Mouse (Mus musculus): Measurements from ENCODE around the gene Iqcf3. TPM values are rescaled to one million over a fixed set of nuclear protein-coding genes. Genes with fewer than 3 reads are reported as not detected.
"Not testable (repeated sequence)": the region's sequence is repeated elsewhere in the genome, so short reads cannot be mapped to it uniquely, and the experiment has no call there.

The Iqcf3 gene
- polyA plus RNA-seq, 1 experiment from 2014 or later: not detected

DNA sequence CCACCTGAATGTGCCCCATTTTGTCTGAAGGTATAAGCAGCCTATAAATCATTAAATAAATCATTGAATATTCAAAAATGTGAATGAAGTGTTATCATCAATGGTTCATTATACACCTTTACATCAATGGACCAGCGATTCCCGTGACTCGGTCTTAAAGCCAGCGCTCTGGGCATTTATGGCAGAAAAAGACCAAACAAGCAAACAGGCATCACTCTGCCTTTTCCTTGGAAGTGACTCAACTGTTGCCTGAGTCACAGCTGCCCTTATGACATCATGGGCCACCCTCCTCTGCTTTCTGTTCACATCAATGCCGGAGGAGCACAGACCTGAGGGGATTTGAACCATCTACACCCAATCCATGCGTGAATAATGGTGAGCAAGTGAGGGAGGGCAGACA is 61.8 kb downstream of the Iqcf3 start, which contains the start of gene Iqcf1:
Iqcf1 (plus strand) TSS at position 301 of the 400 bp plus-strand sequence.
- H3K4me2 ChIP-seq: no peak within 1 kb of the TSS

GRCm38 (mm10) chr9:106487602-106488001 is 73.8 kb downstream of the Iqcf3 start:
- WGBS (ENCODE audit: insufficient replicate concordance): 77% methylated on average over 6 of the region's 6 CpGs
- not testable (repeated sequence) for H3K27me3 ChIP-seq (ENCODE audit: control insufficient read depth, insufficient read depth, low read length); H3K9me3 ChIP-seq (replicated peaks; ENCODE audit: control insufficient read depth, low read length); H3K4me3 ChIP-seq (ENCODE audit: low read depth, low read length); H3K4me2 ChIP-seq; H3K27ac ChIP-seq (ENCODE audit: low read depth, low read length); H3K4me1 ChIP-seq (ENCODE audit: control insufficient read depth, insufficient read depth, low read length); ATAC-seq (replicated peaks; ENCODE audit: insufficient number of reproducible peaks, low FRiP score, low TSS enrichment); H3K9ac ChIP-seq (ENCODE audit: low read depth, low read length)
- H3K36me3 ChIP-seq (ENCODE audit: control insufficient read depth, insufficient read depth, low read length): peaks cover 21% of the 10 kb centered on the region

More for the DNA sequence above, 61.8 kb downstream of the Iqcf3 start, which contains the start of gene Iqcf1:
- no peaks in the 10 kb centered on the region for H3K4me1 ChIP-seq (ENCODE audit: control insufficient read depth, insufficient read depth, low read length)
- H3K9me3 ChIP-seq (replicated peaks; ENCODE audit: control insufficient read depth, low read length): no peaks in the 10 kb centered on the region
- no peak within 1 kb of the TSS for H3K4me3 ChIP-seq (ENCODE audit: low read depth, low read length)
- H3K27ac ChIP-seq (ENCODE audit: low read depth, low read length): no peak within 1 kb of the TSS
- 82% methylated on average over 6 of the region's 6 CpGs for WGBS (ENCODE audit: insufficient replicate concordance)
- H3K27me3 ChIP-seq (ENCODE audit: control insufficient read depth, insufficient read depth, low read length): peaks cover 3% of the 10 kb centered on the region; the same call in 1 of the 2 replicates
- no peak for ATAC-seq (replicated peaks; ENCODE audit: insufficient number of reproducible peaks, low FRiP score, low TSS enrichment)
- no peaks in the 10 kb centered on the region for H3K36me3 ChIP-seq (ENCODE audit: control insufficient read depth, insufficient read depth, low read length)
- no peak within 1 kb of the TSS for H3K9ac ChIP-seq (ENCODE audit: low read depth, low read length)

DNA sequence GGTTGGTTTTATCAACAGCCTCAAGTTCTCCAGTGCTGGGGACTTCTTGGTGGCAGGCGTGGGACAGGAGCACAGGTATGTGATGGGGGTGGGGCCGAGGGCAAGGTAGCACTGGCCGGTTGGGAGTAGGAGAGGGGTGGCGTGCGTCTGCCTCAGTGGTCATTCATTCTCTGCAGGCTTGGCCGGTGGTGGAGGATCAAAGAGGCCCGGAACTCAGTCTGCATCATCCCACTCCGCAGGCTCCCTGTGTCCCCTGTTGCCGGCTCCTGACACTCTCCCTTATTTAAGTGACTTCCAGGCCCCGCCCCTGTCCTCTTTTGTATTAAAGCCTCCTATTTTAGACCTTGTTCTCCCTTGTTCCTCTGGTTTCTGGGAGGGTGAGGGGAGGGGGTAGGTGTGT is 76.4 kb downstream of the Iqcf3 start:
- H3K4me3 ChIP-seq (ENCODE audit: low read depth, low read length): no peak overlapping the region
- H3K27ac ChIP-seq (ENCODE audit: low read depth, low read length): no peak overlapping the region
- H3K36me3 ChIP-seq (ENCODE audit: control insufficient read depth, insufficient read depth, low read length): peaks cover 21% of the 10 kb centered on the region
- no peaks in the 10 kb centered on the region for H3K27me3 ChIP-seq (ENCODE audit: control insufficient read depth, insufficient read depth, low read length)
- WGBS (ENCODE audit: insufficient replicate concordance): 79% methylated on average over 10 of the region's 10 CpGs
- no peak overlapping the region for H3K4me2 ChIP-seq
- no peaks in the 10 kb centered on the region for H3K4me1 ChIP-seq (ENCODE audit: control insufficient read depth, insufficient read depth, low read length)
- H3K9ac ChIP-seq (ENCODE audit: low read depth, low read length): no peak overlapping the region
- H3K9me3 ChIP-seq (replicated peaks; ENCODE audit: control insufficient read depth, low read length): no peaks in the 10 kb centered on the region
- no peak for ATAC-seq (replicated peaks; ENCODE audit: insufficient number of reproducible peaks, low FRiP score, low TSS enrichment)

DNA sequence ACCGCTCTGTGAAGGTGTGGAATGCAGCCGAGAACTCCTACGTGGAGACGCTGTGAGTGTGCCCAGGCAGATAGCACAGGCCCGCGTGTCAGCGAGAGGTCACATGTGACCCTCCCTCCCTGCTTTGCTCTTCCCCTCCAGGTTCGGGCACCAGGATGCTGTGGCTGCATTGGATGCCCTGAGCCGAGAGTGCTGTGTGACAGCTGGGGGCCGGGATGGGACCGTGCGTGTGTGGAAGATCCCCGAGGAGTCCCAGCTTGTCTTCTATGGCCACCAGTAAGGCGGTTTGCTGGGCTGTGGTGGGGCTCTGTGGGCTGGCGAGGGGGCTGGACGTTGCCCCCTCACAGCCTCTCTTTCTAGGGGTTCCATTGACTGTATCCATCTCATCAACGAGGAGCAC is 77.8 kb downstream of the Iqcf3 start:
- Histone ChIP-seq H3K27me3 (ENCODE audit: control insufficient read depth, insufficient read depth, low read length) (no peaks in the 10 kb centered on the region), H3K27ac (ENCODE audit: low read depth, low read length) (no peak overlapping the region), H3K9me3 (replicated peaks; ENCODE audit: control insufficient read depth, low read length) (no peaks in the 10 kb centered on the region), H3K36me3 (ENCODE audit: control insufficient read depth, insufficient read depth, low read length) (peaks cover 21% of the 10 kb centered on the region), H3K4me2 (no peak overlapping the region), H3K4me1 (ENCODE audit: control insufficient read depth, insufficient read depth, low read length) (no peaks in the 10 kb centered on the region), H3K9ac (ENCODE audit: low read depth, low read length) (no peak overlapping the region), H3K4me3 (ENCODE audit: low read depth, low read length) (no peak overlapping the region)
- 88% methylated on average over 17 of the region's 17 CpGs for WGBS (ENCODE audit: insufficient replicate concordance)
- ATAC-seq (replicated peaks; ENCODE audit: insufficient number of reproducible peaks, low FRiP score, low TSS enrichment): no peak

DNA sequence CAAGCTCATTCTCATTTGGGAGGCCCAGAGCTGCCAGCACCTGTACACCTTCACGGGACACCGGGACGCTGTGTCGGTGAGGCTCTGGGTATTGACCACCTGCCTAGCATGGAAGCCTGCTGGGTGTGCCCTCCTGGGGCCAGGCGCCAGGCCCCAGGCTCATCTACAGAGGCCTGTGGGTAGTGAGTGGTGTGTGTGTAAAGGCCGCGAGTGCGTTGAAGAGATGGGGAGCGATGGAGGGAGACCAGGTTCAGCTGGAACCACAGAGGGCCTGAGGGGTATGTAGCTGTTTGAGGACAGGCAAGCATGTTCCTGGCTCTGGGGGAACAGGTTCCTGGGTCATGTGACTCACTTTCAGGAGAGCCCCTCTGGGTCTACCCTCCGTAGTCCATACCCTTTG is 78.3 kb downstream of the Iqcf3 start:
- ATAC-seq (replicated peaks; ENCODE audit: insufficient number of reproducible peaks, low FRiP score, low TSS enrichment): no peak
- Histone ChIP-seq H3K4me1 (ENCODE audit: control insufficient read depth, insufficient read depth, low read length) (peaks cover 1% of the 10 kb centered on the region), H3K9me3 (replicated peaks; ENCODE audit: control insufficient read depth, low read length) (no peaks in the 10 kb centered on the region), H3K36me3 (ENCODE audit: control insufficient read depth, insufficient read depth, low read length) (peaks cover 21% of the 10 kb centered on the region), H3K9ac (ENCODE audit: low read depth, low read length) (no peak overlapping the region), H3K4me3 (ENCODE audit: low read depth, low read length) (no peak overlapping the region), H3K4me2 (no peak overlapping the region), H3K27ac (ENCODE audit: low read depth, low read length) (no peak overlapping the region), H3K27me3 (ENCODE audit: control insufficient read depth, insufficient read depth, low read length) (no peaks in the 10 kb centered on the region)
- 94% methylated on average over 10 of the region's 10 CpGs for WGBS (ENCODE audit: insufficient replicate concordance)

GRCm38 (mm10) chr9:106482578-106483115 is 78.8 kb downstream of the Iqcf3 start:
- Histone ChIP-seq H3K4me2 (no peak overlapping the region), H3K27me3 (ENCODE audit: control insufficient read depth, insufficient read depth, low read length) (no peaks in the 10 kb centered on the region), H3K27ac (ENCODE audit: low read depth, low read length) (no peak overlapping the region), H3K9me3 (replicated peaks; ENCODE audit: control insufficient read depth, low read length) (no peaks in the 10 kb centered on the region), H3K9ac (ENCODE audit: low read depth, low read length) (no peak overlapping the region), H3K4me3 (ENCODE audit: low read depth, low read length) (no peak overlapping the region), H3K36me3 (ENCODE audit: control insufficient read depth, insufficient read depth, low read length) (peaks cover 21% of the 10 kb centered on the region), H3K4me1 (ENCODE audit: control insufficient read depth, insufficient read depth, low read length) (peaks cover 3% of the 10 kb centered on the region)
- WGBS (ENCODE audit: insufficient replicate concordance): 83% methylated on average over 17 of the region's 17 CpGs
- ATAC-seq (replicated peaks; ENCODE audit: insufficient number of reproducible peaks, low FRiP score, low TSS enrichment): no peak

DNA sequence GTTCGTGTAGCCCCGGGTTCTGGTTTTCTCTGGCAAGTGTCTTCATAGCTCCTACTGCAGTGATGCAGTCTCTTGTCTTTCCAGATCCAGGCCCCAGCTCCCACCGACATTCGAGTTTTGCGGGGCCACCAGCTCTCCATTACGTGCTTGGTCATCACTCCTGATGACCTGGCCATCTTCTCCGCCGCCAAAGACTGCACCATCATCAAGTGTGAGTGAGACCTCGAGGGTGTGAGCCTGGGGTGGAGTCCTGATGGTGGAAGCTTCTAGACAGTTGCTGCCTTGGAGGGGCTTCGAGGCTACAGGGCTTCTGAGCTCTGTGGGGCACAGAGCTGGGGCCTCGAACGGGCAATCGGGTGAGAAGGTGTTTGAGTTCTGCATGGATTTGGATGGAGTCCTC is 79.8 kb downstream of the Iqcf3 start:
- Histone ChIP-seq H3K9ac (ENCODE audit: low read depth, low read length) (no peak overlapping the region), H3K36me3 (ENCODE audit: control insufficient read depth, insufficient read depth, low read length) (peaks cover 21% of the 10 kb centered on the region), H3K4me3 (ENCODE audit: low read depth, low read length) (no peak overlapping the region), H3K27ac (ENCODE audit: low read depth, low read length) (no peak overlapping the region), H3K9me3 (replicated peaks; ENCODE audit: control insufficient read depth, low read length) (no peaks in the 10 kb centered on the region), H3K27me3 (ENCODE audit: control insufficient read depth, insufficient read depth, low read length) (no peaks in the 10 kb centered on the region), H3K4me2 (no peak overlapping the region), H3K4me1 (ENCODE audit: control insufficient read depth, insufficient read depth, low read length) (peaks cover 3% of the 10 kb centered on the region)
- WGBS (ENCODE audit: insufficient replicate concordance): 89% methylated on average over 13 of the region's 13 CpGs
- ATAC-seq (replicated peaks; ENCODE audit: insufficient number of reproducible peaks, low FRiP score, low TSS enrichment): no peak

GRCm38 (mm10) chr9:106481075-106481474 is 80.4 kb downstream of the Iqcf3 start:
- H3K36me3 ChIP-seq (ENCODE audit: control insufficient read depth, insufficient read depth, low read length): peaks cover 21% of the 10 kb centered on the region

DNA sequence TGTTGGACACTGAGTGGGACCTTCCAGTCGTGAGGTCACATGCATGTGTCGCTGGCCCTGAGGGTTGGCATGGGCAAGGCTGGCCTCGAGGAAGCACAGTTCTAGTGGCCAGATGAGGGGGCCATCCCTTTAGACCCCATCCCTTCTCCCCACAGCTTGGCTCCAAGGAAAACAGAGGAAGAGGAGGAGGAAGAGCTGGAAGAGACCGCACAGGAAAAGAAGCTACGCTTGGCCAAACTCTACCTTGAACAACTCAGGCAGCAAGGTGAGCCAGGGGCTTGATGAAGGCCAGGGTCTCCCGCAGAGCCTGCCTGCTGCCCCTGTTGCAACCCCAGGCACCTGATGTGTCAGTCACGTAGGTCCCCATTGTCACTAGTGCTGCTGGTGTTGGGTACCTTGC is 80.9 kb downstream of the Iqcf3 start:
- ATAC-seq (replicated peaks; ENCODE audit: insufficient number of reproducible peaks, low FRiP score, low TSS enrichment): no peak
- 90% methylated on average over 7 of the region's 7 CpGs for WGBS (ENCODE audit: insufficient replicate concordance)
- Histone ChIP-seq H3K27me3 (ENCODE audit: control insufficient read depth, insufficient read depth, low read length) (no peaks in the 10 kb centered on the region), H3K9me3 (replicated peaks; ENCODE audit: control insufficient read depth, low read length) (no peaks in the 10 kb centered on the region), H3K36me3 (ENCODE audit: control insufficient read depth, insufficient read depth, low read length) (peaks cover 21% of the 10 kb centered on the region), H3K4me1 (ENCODE audit: control insufficient read depth, insufficient read depth, low read length) (peaks cover 13% of the 10 kb centered on the region), H3K4me3 (ENCODE audit: low read depth, low read length) (no peak overlapping the region), H3K9ac (ENCODE audit: low read depth, low read length) (no peak overlapping the region), H3K4me2 (no peak overlapping the region), H3K27ac (ENCODE audit: low read depth, low read length) (no peak overlapping the region)

More at GRCm38 (mm10) chr9:106481075-106481474, 80.4 kb downstream of the Iqcf3 start:
- 92% methylated on average over 15 of the region's 15 CpGs for WGBS (ENCODE audit: insufficient replicate concordance)
- H3K4me2 ChIP-seq: no peak overlapping the region
- H3K9me3 ChIP-seq (replicated peaks; ENCODE audit: control insufficient read depth, low read length): no peaks in the 10 kb centered on the region
- H3K9ac ChIP-seq (ENCODE audit: low read depth, low read length): no peak overlapping the region
- H3K4me1 ChIP-seq (ENCODE audit: control insufficient read depth, insufficient read depth, low read length): peaks cover 9% of the 10 kb centered on the region
- ATAC-seq (replicated peaks; ENCODE audit: insufficient number of reproducible peaks, low FRiP score, low TSS enrichment): no peak
- H3K27me3 ChIP-seq (ENCODE audit: control insufficient read depth, insufficient read depth, low read length): no peaks in the 10 kb centered on the region
- no peak overlapping the region for H3K27ac ChIP-seq (ENCODE audit: low read depth, low read length)
- H3K4me3 ChIP-seq (ENCODE audit: low read depth, low read length): no peak overlapping the region
